Mouse (Mus musculus) Patski (cell line): ENCODE measurements around the gene Cetn2. TPM values are rescaled to one million over a fixed set of nuclear protein-coding genes. Genes with fewer than 3 reads are reported as not detected.

ENCODE experiments used
- ATAC-seq: fragments of 100-300 bp; one replicate; pipeline ENCODE4 v1.8.0; 2021
- CTCF ChIA-PET: fragments of 350-600 bp; sonication (Branson Sonifier 250); formaldehyde crosslinking; loops from one replicate; lab custom pipeline; 2022; ENCODE audit warnings: inconsistent platforms; lab: Charles Lee
- POLR2A ChIA-PET: fragments of 350-600 bp; sonication (Branson Sonifier 250); formaldehyde crosslinking; loops from one replicate; lab custom pipeline; 2022; ENCODE audit warnings: antibody characterized with exemption, inconsistent platforms; lab: Charles Lee
- DNase-seq: peaks from one replicate; pipeline ENCODE4 v3.0.0-alpha.2; 2011; ENCODE audit warnings: low read depth, low spot score
- H3K27me3 ChIP-seq: fragments of 371-371 bp; one replicate; pipeline ENCODE4 v1.5.1; 2021
- CTCF ChIP-seq: fragments of 100-300 bp; IDR thresholded peaks from one replicate; pipeline ENCODE4 v1.5.1; 2021
- in situ Hi-C: fragments of 300-500 bp; cut with MboI; formaldehyde crosslinking; loops from 3 replicates; pipeline ENCODE4 v1.11.1; 2018; ENCODE audit warnings: low pct_unique_long_range_greater_than_20kb, mixed read lengths
- polyA plus RNA-seq: library from polyadenylated mRNA; unstranded; gene quantifications from one replicate; pipeline ENCODE4 v1.2.3, GENCODE M21; 2021

Gene Cetn2
- polyA plus RNA-seq, 1 experiment from 2014 or later = 134 TPM

GRCm38 (mm10) chrX:72907619-72908403 is 10.4 kb downstream of the Cetn2 start:
- in situ Hi-C loops = no loop called here
- peak; percentile 44 for ATAC-seq
- peak; percentile 9 for DNase-seq
- no peak for TF ChIP-seq CTCF
- H3K27me3 ChIP-seq = peaks cover 4% of the 10 kb centered on the region
- ChIA-PET POLR2A (interaction anchor here (1.1 kb wide), 1 partner anchor 45 kb away, joined by 4 read pairs; no protein-coding TSS in a partner anchor), CTCF (interaction anchor here (1.1 to 1.4 kb wide), 2 partner anchors 11 to 57 kb away, joined by 3 to 6 read pairs; partner anchors contain the start of genes Cetn2 and Nsdhl)

- POLR2A ChIA-PET = no interaction called here
- H3K27me3 ChIP-seq = peaks cover 25% of the 10 kb centered on the region
- ATAC-seq = no peak
- CTCF ChIA-PET = no interaction called here
- no peak for DNase-seq
- peak; percentile 26 for TF ChIP-seq CTCF
- in situ Hi-C loops = no loop called here
Observed at GRCm38 (mm10) chrX:72902530-72902929, 15.7 kb downstream of the Cetn2 start.

DNA sequence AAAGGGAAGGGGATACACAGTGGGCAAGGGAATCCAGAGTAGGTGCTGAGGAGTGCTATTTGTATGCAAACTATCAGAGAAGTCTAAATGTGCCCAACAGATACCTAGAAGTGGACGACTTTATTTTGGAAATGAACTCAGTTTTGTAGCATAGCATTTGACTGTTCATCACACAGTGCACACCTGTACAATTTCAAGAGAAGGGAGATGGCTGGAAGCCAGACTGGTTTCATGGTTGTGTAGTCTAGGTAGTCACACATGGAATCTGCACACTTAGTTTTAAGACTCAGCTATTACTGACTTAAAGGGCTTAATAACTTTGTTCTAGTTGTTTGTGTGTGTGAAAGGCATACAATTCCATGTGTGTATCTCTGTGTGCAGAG is 22.2 kb downstream of the Cetn2 start:
- POLR2A ChIA-PET = no interaction called here
- no peak for TF ChIP-seq CTCF
- peaks cover 36% of the 10 kb centered on the region for H3K27me3 ChIP-seq
- no peak for ATAC-seq
- in situ Hi-C loops = no loop called here
- CTCF ChIA-PET = no interaction called here
- DNase-seq = no peak

- ChIA-PET CTCF (no interaction called here), POLR2A (no interaction called here)
- H3K27me3 ChIP-seq = peaks cover 36% of the 10 kb centered on the region
- ATAC-seq (no peak), DNase-seq (no peak)
- in situ Hi-C loops = no loop called here
- TF ChIP-seq CTCF = no peak
Observed at GRCm38 (mm10) chrX:72895388-72896054, 22.7 kb downstream of the Cetn2 start.

Other genes starting within 250 kb of the Cetn2 start
- gene Gabrq, start 93.2 kb downstream of the Cetn2 start, polyA plus RNA-seq = not detected
- gene Nsdhl, start 146 bp upstream of the Cetn2 start, polyA plus RNA-seq = 26.1 TPM
- gene Zfp185, start 68.9 kb upstream of the Cetn2 start, polyA plus RNA-seq = 15.8 TPM
- gene Pnma5, start 118.7 kb upstream of the Cetn2 start, polyA plus RNA-seq = not detected
- gene Pnma3, start 146.4 kb upstream of the Cetn2 start, polyA plus RNA-seq = not detected
- not detected for gene Xlr4a, start 164.1 kb upstream of the Cetn2 start, polyA plus RNA-seq
- gene Xlr3a, start 178.7 kb upstream of the Cetn2 start, polyA plus RNA-seq = not detected
- gene Gm14685, start 198.6 kb upstream of the Cetn2 start, polyA plus RNA-seq = not detected
- gene Xlr5b, start 230.4 kb upstream of the Cetn2 start, polyA plus RNA-seq = not detected
- gene DXBay18, start 231.0 kb upstream of the Cetn2 start, polyA plus RNA-seq = not detected